Mouse (Mus musculus): Measurements from ENCODE around the gene Trim25. TPM values are rescaled to one million over a fixed set of nuclear protein-coding genes. Genes with fewer than 3 reads are reported as not detected.

Trim25 gene
- polyA plus RNA-seq, 1 experiment from 2014 or later = 23.2 TPM

DNA sequence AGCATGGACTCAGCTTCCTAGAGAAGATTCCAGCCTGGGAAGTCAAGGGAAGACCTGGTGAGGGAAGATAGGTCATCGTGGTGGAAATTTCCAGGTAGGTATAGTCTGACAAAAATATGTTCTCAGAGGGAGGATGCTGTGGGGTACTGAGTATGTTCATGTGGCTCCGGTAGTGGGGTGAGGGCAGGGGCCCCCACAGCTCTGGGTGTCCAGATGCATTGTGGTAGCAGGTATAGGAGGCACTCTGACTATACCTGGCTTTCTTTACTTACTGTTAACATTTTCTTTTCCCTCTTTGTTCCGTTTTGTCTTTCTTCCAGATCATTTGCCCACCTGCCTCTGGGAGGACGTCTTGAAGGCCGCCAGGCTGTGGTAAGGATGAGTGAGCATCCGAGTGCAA lies 67.0 kb downstream of the Trim25 start:
- ATAC-seq (replicated peaks; ENCODE audit: low FRiP score, low TSS enrichment, low read depth) (no peak), DNase-seq (ENCODE audit: low spot score) (no peak)
- no peaks in the 10 kb centered on the region for H3K4me1 ChIP-seq (replicated peaks; ENCODE audit: control insufficient read depth, insufficient read depth, low read length)
- H3K9ac ChIP-seq (ENCODE audit: low read length) = no peak overlapping the region
- H3K27me3 ChIP-seq (replicated peaks; ENCODE audit: control insufficient read depth, insufficient read depth, low read length) = no peaks in the 10 kb centered on the region
- 86% methylated on average over 6 of the region's 6 CpGs for WGBS
- H3K36me3 ChIP-seq (ENCODE audit: control insufficient read depth, insufficient read depth, low read length) = no peaks in the 10 kb centered on the region
- no peak overlapping the region for H3K27ac ChIP-seq (ENCODE audit: low read depth)
- no peaks in the 10 kb centered on the region for H3K9me3 ChIP-seq (ENCODE audit: control insufficient read depth, low read length)
- H3K4me2 ChIP-seq (ENCODE audit: low read length) = no peak overlapping the region
- H3K4me3 ChIP-seq (ENCODE audit: low read depth, low read length) = no peak overlapping the region

DNA sequence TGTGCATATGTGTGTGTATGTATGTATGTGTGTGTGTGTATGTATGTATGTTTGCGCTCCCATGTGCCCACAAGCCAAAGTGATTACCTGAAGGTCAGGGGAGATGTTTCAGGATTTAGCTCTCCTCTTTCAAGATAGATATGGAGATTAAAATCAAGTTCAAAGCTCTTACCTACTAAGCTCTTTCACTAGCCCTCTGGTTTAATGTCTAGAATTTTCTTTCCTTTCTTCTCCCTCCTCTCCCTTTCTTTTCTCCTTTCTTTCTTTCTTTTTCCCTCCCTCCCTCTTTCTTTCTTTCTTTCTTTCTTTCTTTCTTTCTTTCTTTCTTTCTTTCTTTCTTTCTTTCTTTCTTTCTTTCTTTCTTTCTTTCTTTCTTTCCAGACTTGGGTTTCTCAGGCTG lies 67.6 kb downstream of the Trim25 start, which contains the start of gene Dgke:
TSS of gene Dgke (minus strand) at position 101 of the 400 bp plus-strand sequence.
- Histone ChIP-seq H3K36me3 (ENCODE audit: control insufficient read depth, insufficient read depth, low read length) (no peaks in the 10 kb centered on the region), H3K9me3 (ENCODE audit: control insufficient read depth, low read length) (no peaks in the 10 kb centered on the region), H3K27me3 (replicated peaks; ENCODE audit: control insufficient read depth, insufficient read depth, low read length) (no peaks in the 10 kb centered on the region), H3K4me2 (ENCODE audit: low read length) (no peak within 1 kb of the TSS), H3K27ac (ENCODE audit: low read depth) (no peak within 1 kb of the TSS), H3K4me3 (ENCODE audit: low read depth, low read length) (no peak within 1 kb of the TSS), H3K4me1 (replicated peaks; ENCODE audit: control insufficient read depth, insufficient read depth, low read length) (no peaks in the 10 kb centered on the region), H3K9ac (ENCODE audit: low read length) (no peak within 1 kb of the TSS)
- ATAC-seq (replicated peaks; ENCODE audit: low FRiP score, low TSS enrichment, low read depth) (no peak), DNase-seq (ENCODE audit: low spot score) (no peak)
- 100% methylated on average over 1 of the region's 1 CpGs for WGBS

DNA sequence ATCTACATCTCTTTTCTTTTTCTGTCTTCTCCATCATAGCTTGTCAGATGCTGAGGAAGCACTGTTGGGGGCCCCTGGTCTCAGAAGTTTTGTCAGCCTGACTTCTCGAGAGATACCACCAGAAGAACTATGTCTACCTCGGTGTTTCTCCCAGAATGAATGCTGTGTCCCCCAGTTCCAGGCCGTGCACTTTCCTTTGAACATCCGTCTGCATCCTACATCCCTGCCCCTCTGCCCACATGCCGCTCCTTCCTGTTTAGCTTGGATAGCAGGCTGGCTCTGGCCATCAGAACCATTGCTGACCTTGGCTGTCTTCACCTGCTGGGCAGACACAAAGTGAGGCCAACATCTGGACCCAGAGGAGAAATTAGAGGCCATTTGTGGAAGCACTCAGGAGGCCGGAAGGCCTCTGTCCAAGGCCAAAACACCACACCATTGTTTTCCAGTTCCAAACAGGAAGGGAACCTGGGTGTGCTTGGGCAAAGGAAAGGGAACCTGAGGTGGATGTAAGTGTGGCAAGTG lies 68.2 kb downstream of the Trim25 start:
- Histone ChIP-seq H3K27ac (ENCODE audit: low read depth) (no peak overlapping the region), H3K36me3 (ENCODE audit: control insufficient read depth, insufficient read depth, low read length) (no peaks in the 10 kb centered on the region), H3K4me2 (ENCODE audit: low read length) (no peak overlapping the region), H3K9me3 (ENCODE audit: control insufficient read depth, low read length) (no peaks in the 10 kb centered on the region), H3K9ac (ENCODE audit: low read length) (no peak overlapping the region), H3K4me3 (ENCODE audit: low read depth, low read length) (no peak overlapping the region), H3K27me3 (replicated peaks; ENCODE audit: control insufficient read depth, insufficient read depth, low read length) (no peaks in the 10 kb centered on the region), H3K4me1 (replicated peaks; ENCODE audit: control insufficient read depth, insufficient read depth, low read length) (no peaks in the 10 kb centered on the region)
- 74% methylated on average over 6 of the region's 6 CpGs for WGBS
- ATAC-seq (replicated peaks; ENCODE audit: low FRiP score, low TSS enrichment, low read depth) (no peak), DNase-seq (ENCODE audit: low spot score) (no peak)

DNA sequence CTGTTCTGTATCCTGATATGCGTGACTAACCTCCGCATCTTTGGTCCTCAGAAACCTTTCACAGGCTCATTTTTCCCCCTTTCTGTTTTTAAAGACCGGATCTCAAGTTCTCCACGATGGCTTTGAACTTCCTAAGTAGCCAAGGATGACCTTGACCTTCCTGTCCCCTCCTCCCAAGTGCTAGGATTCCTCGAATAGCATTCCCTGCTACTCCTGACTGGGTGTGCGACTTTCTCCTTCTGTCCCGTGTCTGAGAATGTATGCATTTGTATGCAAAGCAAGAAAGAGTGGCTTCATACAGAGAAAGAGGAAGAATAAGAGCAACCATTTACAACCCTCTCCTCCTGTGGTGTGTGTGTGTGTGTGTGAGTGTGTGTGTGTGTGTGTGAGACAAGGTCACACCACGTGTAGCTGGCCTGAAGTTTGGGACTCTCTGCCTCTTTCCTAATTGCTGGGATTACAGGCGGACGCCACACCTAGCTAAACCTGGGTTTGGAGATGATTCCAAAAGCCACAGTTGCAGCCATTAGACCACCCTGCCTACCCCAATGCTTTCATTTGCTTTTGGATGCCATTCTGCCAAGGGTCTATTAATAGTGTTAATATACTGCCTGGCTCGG lies 68.8 kb downstream of the Trim25 start:
- Histone ChIP-seq H3K4me3 (ENCODE audit: low read depth, low read length) (no peak overlapping the region), H3K4me2 (ENCODE audit: low read length) (no peak overlapping the region), H3K9me3 (ENCODE audit: control insufficient read depth, low read length) (no peaks in the 10 kb centered on the region), H3K9ac (ENCODE audit: low read length) (no peak overlapping the region), H3K27me3 (replicated peaks; ENCODE audit: control insufficient read depth, insufficient read depth, low read length) (no peaks in the 10 kb centered on the region), H3K36me3 (ENCODE audit: control insufficient read depth, insufficient read depth, low read length) (no peaks in the 10 kb centered on the region), H3K27ac (ENCODE audit: low read depth) (no peak overlapping the region), H3K4me1 (replicated peaks; ENCODE audit: control insufficient read depth, insufficient read depth, low read length) (no peaks in the 10 kb centered on the region)
- 64% methylated on average over 11 of the region's 11 CpGs for WGBS
- ATAC-seq (replicated peaks; ENCODE audit: low FRiP score, low TSS enrichment, low read depth) = no peak
- no peak for DNase-seq (ENCODE audit: low spot score)

GRCm38 (mm10) chr11:89068649-89069048 lies 69.5 kb downstream of the Trim25 start:
- Histone ChIP-seq H3K4me2 (ENCODE audit: low read length) (no peak overlapping the region), H3K36me3 (ENCODE audit: control insufficient read depth, insufficient read depth, low read length) (no peaks in the 10 kb centered on the region), H3K9ac (ENCODE audit: low read length) (no peak overlapping the region), H3K9me3 (ENCODE audit: control insufficient read depth, low read length) (no peaks in the 10 kb centered on the region), H3K4me3 (ENCODE audit: low read depth, low read length) (no peak overlapping the region), H3K27me3 (replicated peaks; ENCODE audit: control insufficient read depth, insufficient read depth, low read length) (no peaks in the 10 kb centered on the region), H3K4me1 (replicated peaks; ENCODE audit: control insufficient read depth, insufficient read depth, low read length) (no peaks in the 10 kb centered on the region), H3K27ac (ENCODE audit: low read depth) (no peak overlapping the region)
- 93% methylated on average over 14 of the region's 14 CpGs for WGBS
- ATAC-seq (replicated peaks; ENCODE audit: low FRiP score, low TSS enrichment, low read depth) (no peak), DNase-seq (ENCODE audit: low spot score) (no peak)

DNA sequence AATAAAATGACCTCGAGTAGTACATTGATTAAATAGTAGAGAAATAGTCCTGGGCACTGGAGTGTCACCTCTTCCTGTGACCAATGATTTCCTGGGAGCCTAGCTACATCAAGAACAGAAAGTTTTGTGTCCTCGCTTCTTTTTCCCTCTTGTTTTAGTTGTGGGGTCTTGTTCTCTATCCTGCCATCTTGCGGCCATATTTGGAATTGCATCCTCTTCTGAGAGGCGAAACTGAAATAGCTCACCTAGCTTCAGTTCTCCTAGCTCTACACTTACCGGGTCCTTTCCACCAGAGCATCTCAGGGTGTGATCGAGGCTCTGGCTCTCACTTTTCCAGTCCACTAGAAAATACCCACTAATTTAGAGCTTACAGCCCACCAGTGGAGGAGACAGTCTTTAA lies 70.1 kb downstream of the Trim25 start:
- Histone ChIP-seq H3K9ac (ENCODE audit: low read length) (no peak overlapping the region), H3K27ac (ENCODE audit: low read depth) (no peak overlapping the region), H3K27me3 (replicated peaks; ENCODE audit: control insufficient read depth, insufficient read depth, low read length) (no peaks in the 10 kb centered on the region), H3K4me2 (ENCODE audit: low read length) (no peak overlapping the region), H3K4me1 (replicated peaks; ENCODE audit: control insufficient read depth, insufficient read depth, low read length) (no peaks in the 10 kb centered on the region), H3K4me3 (ENCODE audit: low read depth, low read length) (no peak overlapping the region), H3K36me3 (ENCODE audit: control insufficient read depth, insufficient read depth, low read length) (no peaks in the 10 kb centered on the region), H3K9me3 (ENCODE audit: control insufficient read depth, low read length) (no peaks in the 10 kb centered on the region)
- no peak for ATAC-seq (replicated peaks; ENCODE audit: low FRiP score, low TSS enrichment, low read depth)
- 30% methylated on average over 6 of the region's 6 CpGs for WGBS
- peak; percentile 78 for DNase-seq (ENCODE audit: low spot score)

Other genes with a start within 250 kb of the Trim25 start
- gene Akap1, start 134.8 kb upstream of the Trim25 start, polyA plus RNA-seq (2014; fragmentation: Nextera tagmentation; extraction: Ambion mirVana) = 26.7 and 28.2 TPM in 2 replicates
- 94.7 and 97.4 TPM in 2 replicates for gene Scpep1, start 43.9 kb upstream of the Trim25 start, polyA plus RNA-seq (2014; fragmentation: Nextera tagmentation; extraction: Ambion mirVana)
- gene Elobl, start 32.4 kb upstream of the Trim25 start, polyA plus RNA-seq (2014; fragmentation: Nextera tagmentation; extraction: Ambion mirVana) = not detected in 2 replicates
- gene Coil, start 29.1 kb upstream of the Trim25 start, polyA plus RNA-seq (2014; fragmentation: Nextera tagmentation; extraction: Ambion mirVana) = 10.4 and 11.0 TPM in 2 replicates
- 4.3 and 5.1 TPM in 2 replicates for gene Dgke, start 67.5 kb downstream of the Trim25 start, polyA plus RNA-seq (2014; fragmentation: Nextera tagmentation; extraction: Ambion mirVana)
- 0.59 and 1.1 TPM in 2 replicates for gene Gm525, start 74.5 kb downstream of the Trim25 start, polyA plus RNA-seq (2014; fragmentation: Nextera tagmentation; extraction: Ambion mirVana)